Mouse (Mus musculus): ENCODE data around the gene Slc52a3.

The Slc52a3 gene

DNA sequence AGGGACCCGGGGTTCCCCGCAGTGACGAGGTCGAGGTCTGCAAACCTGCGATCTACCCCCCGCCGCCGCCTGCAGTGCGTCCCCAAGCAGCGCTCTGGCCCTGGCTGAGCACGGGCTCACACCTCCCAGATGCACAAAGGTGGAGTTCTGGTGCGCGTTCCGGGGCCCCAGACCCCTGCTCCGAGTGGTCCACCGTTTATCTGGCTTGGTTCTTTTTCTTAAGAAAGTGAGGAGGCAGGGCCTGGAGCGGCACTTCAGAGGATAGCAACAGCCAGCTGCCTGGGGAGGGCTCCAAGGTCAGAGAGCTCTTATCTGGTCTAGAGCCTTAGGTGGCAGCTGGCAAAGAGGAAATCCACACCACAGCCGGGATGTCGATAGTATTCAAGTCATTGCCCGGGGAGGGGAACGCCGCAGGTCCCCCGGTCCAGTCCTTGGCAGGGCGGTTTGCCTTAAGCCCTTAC is 52.7 kb downstream of the Slc52a3 start:
- peak; percentile 53 for DNase-seq (ENCODE audit: low spot score)

DNA sequence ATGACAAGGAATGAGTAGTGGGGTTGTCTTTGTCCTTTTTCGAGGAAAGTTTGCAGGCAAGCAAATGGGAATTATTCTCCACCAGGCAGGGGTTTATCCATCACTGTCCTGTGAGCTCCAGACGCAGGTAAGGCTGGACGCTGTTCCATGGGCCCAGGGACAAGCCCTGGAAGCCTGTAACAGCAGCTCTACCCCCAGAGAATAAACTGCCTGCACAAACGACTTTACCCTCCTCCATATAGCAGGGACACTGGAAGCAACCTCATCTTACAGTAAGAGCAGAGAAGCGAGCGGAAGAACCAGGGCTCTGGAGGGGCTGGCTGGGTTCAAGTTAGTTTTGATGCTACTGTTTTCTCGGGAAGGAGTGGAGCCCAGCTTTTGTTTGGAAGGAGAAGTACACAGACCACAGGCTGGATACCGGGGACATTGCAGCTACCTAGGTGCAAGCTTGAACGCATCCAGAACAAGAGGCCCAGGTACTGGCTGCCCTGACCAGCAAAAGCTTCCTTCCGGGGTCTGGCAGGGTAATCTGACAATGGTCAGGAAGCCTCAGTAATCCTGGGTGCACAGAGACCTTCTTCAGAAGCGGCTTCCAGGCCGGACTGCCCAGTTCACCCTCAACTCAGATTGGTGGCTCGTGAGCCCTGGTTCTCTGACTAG is 53.4 kb downstream of the Slc52a3 start:
- no peak for DNase-seq (ENCODE audit: low spot score)

- no peak for DNase-seq (ENCODE audit: low spot score)
Measured at GRCm38 (mm10) chr2:152050316-152050715, 54.0 kb downstream of the Slc52a3 start.

- no peak for DNase-seq (ENCODE audit: low spot score)
Measured at GRCm38 (mm10) chr2:152051985-152052384, 55.7 kb downstream of the Slc52a3 start.

GRCm38 (mm10) chr2:152055406-152055805 is 59.1 kb downstream of the Slc52a3 start:
- no peak for DNase-seq (ENCODE audit: low spot score)

- no peak for DNase-seq (ENCODE audit: low spot score)
Measured at GRCm38 (mm10) chr2:152056368-152057251, 60.3 kb downstream of the Slc52a3 start.

DNA sequence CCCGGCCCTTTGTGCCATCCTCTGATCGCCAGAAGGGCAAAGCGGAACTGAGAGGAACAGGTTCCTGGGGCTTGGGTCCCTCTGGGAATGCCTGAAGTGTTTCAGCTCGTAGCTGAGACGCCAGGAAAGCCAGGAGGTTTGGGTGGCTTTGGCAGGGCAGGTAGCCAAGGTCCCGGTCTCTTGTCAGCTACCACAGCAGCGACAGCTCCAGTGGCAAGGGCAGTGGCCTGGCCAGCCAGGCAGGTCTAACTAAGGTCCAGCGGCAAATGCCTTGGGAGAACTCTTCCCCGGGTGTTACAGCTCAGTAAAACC is 60.9 kb downstream of the Slc52a3 start:
- DNase-seq (ENCODE audit: low spot score) = no peak

Measured in retina, embryonic 14.5 days (tissue).